20 mouse cellular contexts compared by ENCODE assay signal in the genomic region with DNA sequence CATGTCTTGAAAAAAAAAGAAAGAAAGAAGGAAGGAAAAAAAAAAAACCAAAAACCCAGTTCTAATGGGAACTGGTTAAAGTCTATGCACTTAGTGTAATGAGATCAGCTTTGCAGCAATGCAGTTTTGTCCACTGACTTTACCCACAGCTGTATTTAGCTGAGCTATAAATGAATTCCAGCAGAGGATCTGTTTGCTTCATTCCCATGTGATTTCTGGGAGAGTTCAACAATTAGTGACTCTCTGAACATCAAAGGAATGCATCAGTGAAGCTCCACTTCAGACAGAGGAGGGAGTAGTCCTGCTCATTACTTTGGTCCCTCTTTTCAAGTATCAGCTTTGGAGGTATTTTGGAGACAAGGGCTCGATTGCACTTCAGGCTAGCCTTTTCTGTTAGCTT. TPM values are rescaled to one million over a fixed set of nuclear protein-coding genes. Genes with fewer than 3 reads are reported as not detected.
"Had no signal": no experiment of that assay in that cellular context is flagged by ENCODE, and none has a peak within 500 bp of the region (broad histone marks: within the 10 kb centered on the region; RNA-seq: fewer than 3 reads in every experiment).

No protein-coding gene starts in this region.

- H3K4me2 ChIP-seq: limb, embryonic 12.5 days; limb, embryonic 15.5 days; liver, embryonic 11.5 days; lung, embryonic 14.5 days; midbrain, embryonic 12.5 days had no signal

- ATAC-seq: liver, postnatal 0 days; lung, postnatal 0 days; midbrain, embryonic 16.5 days had no signal

- DNase-seq: kidney, adult 9 months; kidney, postnatal 14 days; kidney, postnatal 4 days; left cerebral cortex, postnatal 4 days; liver, postnatal 0 days; lung, embryonic 14.5 days; lung, postnatal 36 days; right cerebral cortex, postnatal 14 days; right cerebral cortex, postnatal 4 days; thymus, adult 2 months; thymus, postnatal 14 days; thymus, postnatal 4 days had no signal

- H3K4me3 ChIP-seq: limb, embryonic 12.5 days; limb, embryonic 15.5 days; midbrain, embryonic 12.5 days had no signal

- H3K27ac ChIP-seq: limb, embryonic 12.5 days; limb, embryonic 15.5 days; liver, embryonic 14.5 days; midbrain, embryonic 12.5 days; stomach, postnatal 0 days had no signal

- H3K36me3 ChIP-seq: midbrain, embryonic 12.5 days had no signal

- H3K27me3 ChIP-seq: limb, embryonic 12.5 days; limb, embryonic 15.5 days; midbrain, embryonic 12.5 days had no signal

- H3K9me3 ChIP-seq: limb, embryonic 12.5 days; limb, embryonic 15.5 days; midbrain, embryonic 12.5 days had no signal

- H3K9ac ChIP-seq: limb, embryonic 12.5 days; limb, embryonic 15.5 days; liver, embryonic 14.5 days; liver, postnatal 0 days; lung, embryonic 14.5 days; midbrain, embryonic 12.5 days had no signal

RNA-seq across cellular contexts. Expression of a gene that starts 57.5 kb away (rescaled TPM):
- polyA plus RNA-seq: lung, embryonic 14.5 days had no signal
